Mouse (Mus musculus): ENCODE data around the gene Nploc4. TPM values are rescaled to one million over a fixed set of nuclear protein-coding genes. Genes with fewer than 3 reads are reported as not detected.

Nploc4 gene
- polyA plus RNA-seq, 1 experiment from 2014 or later = 44.7 TPM

DNA sequence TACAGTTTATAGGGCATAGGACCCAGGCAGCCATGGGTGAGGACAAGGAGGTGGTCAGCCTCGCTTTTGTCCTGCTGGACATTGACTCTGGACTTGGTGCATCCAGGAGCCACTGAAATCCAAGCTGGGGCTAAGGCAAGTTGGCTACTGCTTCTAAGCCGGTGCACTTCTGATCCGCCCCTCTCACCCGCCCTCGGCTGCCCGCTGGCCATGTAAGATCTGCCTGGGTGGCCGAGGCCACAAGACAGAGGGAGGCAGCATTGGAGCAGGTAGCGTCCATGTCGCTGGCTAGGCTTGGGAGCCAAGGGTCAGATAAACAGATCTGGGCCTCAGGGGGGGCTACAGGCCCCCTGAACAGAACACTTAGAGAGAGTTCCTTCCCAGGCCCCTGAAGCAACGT is 76.2 kb downstream of the Nploc4 start, which contains the start of gene Fscn2:
Gene Fscn2 (plus strand): TSS at position 240 of the 400 bp plus-strand sequence.
- 68% methylated on average over 10 of the region's 10 CpGs for WGBS
- Histone ChIP-seq H3K9me3 (ENCODE audit: control insufficient read depth, low read length) (no peaks in the 10 kb centered on the region), H3K27ac (ENCODE audit: low read depth, low read length) (no peak within 1 kb of the TSS), H3K4me1 (ENCODE audit: control insufficient read depth, insufficient read depth, low read length) (peaks cover 16% of the 10 kb centered on the region), H3K36me3 (ENCODE audit: control insufficient read depth, insufficient read depth, low read length) (no peaks in the 10 kb centered on the region), H3K4me2 (no peak within 1 kb of the TSS), H3K27me3 (ENCODE audit: control insufficient read depth, insufficient read depth, low read length) (no peaks in the 10 kb centered on the region), H3K4me3 (ENCODE audit: low read depth, low read length) (no peak within 1 kb of the TSS), H3K9ac (ENCODE audit: low read length) (no peak within 1 kb of the TSS)
- peak; percentile 44 for DNase-seq (ENCODE audit: low spot score, missing footprints)
- no peak for ATAC-seq (ENCODE audit: low FRiP score)

DNA sequence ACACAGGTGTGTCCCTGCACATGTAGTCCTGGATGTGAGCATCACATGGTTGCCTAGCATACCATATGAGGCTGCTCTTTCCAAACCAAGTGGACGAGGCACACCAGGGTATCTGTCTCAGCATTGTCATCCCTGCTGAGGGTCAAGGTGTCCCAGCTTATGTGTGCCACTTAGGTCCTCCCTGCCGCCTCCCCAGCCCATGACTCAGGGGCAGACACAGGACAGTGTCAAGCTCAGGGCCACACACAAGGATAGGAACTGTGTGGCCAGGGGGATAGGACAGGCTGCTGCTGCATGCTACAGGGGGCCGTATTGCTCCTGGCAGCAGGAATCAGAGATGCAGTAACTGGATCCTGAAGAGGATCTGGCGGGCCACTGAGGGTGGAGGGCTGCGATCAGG is 76.8 kb downstream of the Nploc4 start:
- WGBS = 75% methylated on average over 5 of the region's 5 CpGs
- Histone ChIP-seq H3K9ac (ENCODE audit: low read length) (no peak overlapping the region), H3K4me1 (ENCODE audit: control insufficient read depth, insufficient read depth, low read length) (peaks cover 11% of the 10 kb centered on the region), H3K36me3 (ENCODE audit: control insufficient read depth, insufficient read depth, low read length) (no peaks in the 10 kb centered on the region), H3K4me3 (ENCODE audit: low read depth, low read length) (no peak overlapping the region), H3K27ac (ENCODE audit: low read depth, low read length) (no peak overlapping the region), H3K9me3 (ENCODE audit: control insufficient read depth, low read length) (no peaks in the 10 kb centered on the region), H3K27me3 (ENCODE audit: control insufficient read depth, insufficient read depth, low read length) (no peaks in the 10 kb centered on the region), H3K4me2 (no peak overlapping the region)
- no peak for DNase-seq (ENCODE audit: low spot score, missing footprints)
- ATAC-seq (ENCODE audit: low FRiP score) = no peak

DNA sequence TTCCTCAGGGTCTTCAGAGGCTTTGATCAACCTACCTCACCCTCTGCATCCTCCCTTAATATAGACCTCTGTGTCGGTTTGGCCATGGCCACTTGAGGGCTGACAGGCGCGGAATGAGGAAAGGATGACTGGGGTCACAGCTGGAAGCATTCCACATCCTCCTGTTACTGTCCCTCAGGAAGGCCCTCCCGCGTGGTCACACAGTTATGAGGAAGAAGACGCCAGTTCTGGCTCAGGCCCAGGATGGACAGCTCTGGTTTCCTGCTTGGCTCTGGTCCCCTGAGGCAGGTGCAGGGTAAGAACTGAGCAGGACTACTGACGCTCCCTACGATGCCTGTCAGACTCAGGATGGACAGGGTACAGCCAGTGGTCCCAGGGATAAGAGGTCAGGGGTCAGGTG is 77.4 kb downstream of the Nploc4 start:
- no peak overlapping the region for H3K4me2 ChIP-seq
- H3K27ac ChIP-seq (ENCODE audit: low read depth, low read length) = no peak overlapping the region
- H3K9ac ChIP-seq (ENCODE audit: low read length) = no peak overlapping the region
- H3K4me3 ChIP-seq (ENCODE audit: low read depth, low read length) = no peak overlapping the region
- no peaks in the 10 kb centered on the region for H3K36me3 ChIP-seq (ENCODE audit: control insufficient read depth, insufficient read depth, low read length)
- 61% methylated on average over 8 of the region's 8 CpGs for WGBS
- peaks cover 11% of the 10 kb centered on the region for H3K4me1 ChIP-seq (ENCODE audit: control insufficient read depth, insufficient read depth, low read length)
- DNase-seq (ENCODE audit: low spot score, missing footprints) (peak; percentile 72), ATAC-seq (ENCODE audit: low FRiP score) (no peak)
- no peaks in the 10 kb centered on the region for H3K27me3 ChIP-seq (ENCODE audit: control insufficient read depth, insufficient read depth, low read length)
- H3K9me3 ChIP-seq (ENCODE audit: control insufficient read depth, low read length) = no peaks in the 10 kb centered on the region

DNA sequence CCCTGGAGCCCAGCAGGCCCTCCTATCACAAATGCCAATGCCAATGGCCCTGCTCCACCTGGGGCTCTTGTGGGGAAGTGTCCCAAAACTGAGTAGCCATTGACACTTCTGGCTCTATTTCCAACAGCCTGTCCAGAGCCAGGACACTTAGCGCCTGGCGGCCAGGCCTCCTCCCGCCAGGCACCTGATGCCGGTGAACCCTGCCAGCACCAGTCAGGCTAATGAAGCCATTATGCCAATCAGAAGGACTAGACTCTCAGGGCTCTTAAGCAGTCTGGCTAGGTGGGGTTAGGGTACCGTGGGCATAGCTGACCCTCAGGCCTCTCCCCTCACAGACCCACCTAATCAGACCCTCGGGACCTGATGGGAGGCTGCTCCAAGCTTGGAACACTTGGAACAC is 78.1 kb downstream of the Nploc4 start:
- peaks cover 11% of the 10 kb centered on the region for H3K4me1 ChIP-seq (ENCODE audit: control insufficient read depth, insufficient read depth, low read length)

DNA sequence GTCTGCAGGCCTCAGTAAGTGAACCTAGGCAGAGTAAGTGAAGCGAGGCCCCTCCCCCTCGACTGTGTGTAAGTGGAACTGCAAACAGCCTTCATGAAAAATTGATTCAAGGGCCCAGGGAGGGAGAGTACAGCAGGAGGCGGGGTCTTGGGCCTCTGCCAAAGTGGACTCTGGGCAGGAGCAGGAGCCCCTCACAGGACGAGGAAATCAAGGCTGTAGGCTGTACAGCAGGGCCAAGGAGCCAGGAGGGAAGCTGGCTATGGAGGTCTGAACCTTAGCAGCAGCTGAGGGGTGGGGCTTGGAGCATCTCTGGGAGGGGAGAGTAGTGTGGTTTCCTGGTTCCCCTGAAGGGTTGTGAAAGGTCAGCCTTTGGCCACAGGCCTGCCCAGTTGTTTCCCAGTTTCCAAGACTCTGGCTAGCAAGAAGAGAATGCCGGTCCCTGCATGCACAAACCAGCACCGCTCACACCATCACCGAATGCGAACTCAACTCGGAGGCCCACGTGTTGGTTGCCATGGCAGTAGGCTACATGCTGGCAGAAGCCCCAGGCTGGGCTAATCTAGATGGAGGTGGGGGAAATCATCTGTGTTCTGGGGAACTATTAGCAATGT is 79.6 kb downstream of the Nploc4 start:
- Histone ChIP-seq H3K4me1 (ENCODE audit: control insufficient read depth, insufficient read depth, low read length) (peaks cover 11% of the 10 kb centered on the region), H3K4me2 (peak overlapping the region; percentile 15; the same call in 1 of the 2 replicates), H3K4me3 (ENCODE audit: low read depth, low read length) (no peak overlapping the region), H3K9me3 (ENCODE audit: control insufficient read depth, low read length) (no peaks in the 10 kb centered on the region), H3K27me3 (ENCODE audit: control insufficient read depth, insufficient read depth, low read length) (no peaks in the 10 kb centered on the region; the same call in 1 of the 2 replicates), H3K36me3 (ENCODE audit: control insufficient read depth, insufficient read depth, low read length) (no peaks in the 10 kb centered on the region), H3K9ac (ENCODE audit: low read length) (peak overlapping the region; percentile 49), H3K27ac (ENCODE audit: low read depth, low read length) (peak overlapping the region; percentile 61)
- ATAC-seq (ENCODE audit: low FRiP score) (peak; percentile 65), DNase-seq (ENCODE audit: low spot score, missing footprints) (peak; percentile 91)
- WGBS = 25% methylated on average over 10 of the region's 10 CpGs

More for the DNA sequence above, 78.1 kb downstream of the Nploc4 start:
- ATAC-seq (ENCODE audit: low FRiP score) (no peak), DNase-seq (ENCODE audit: low spot score, missing footprints) (peak; percentile 66)
- H3K27ac ChIP-seq (ENCODE audit: low read depth, low read length) = no peak overlapping the region
- no peak overlapping the region for H3K4me2 ChIP-seq
- H3K36me3 ChIP-seq (ENCODE audit: control insufficient read depth, insufficient read depth, low read length) = no peaks in the 10 kb centered on the region
- H3K27me3 ChIP-seq (ENCODE audit: control insufficient read depth, insufficient read depth, low read length) = no peaks in the 10 kb centered on the region
- 80% methylated on average over 6 of the region's 6 CpGs for WGBS
- no peaks in the 10 kb centered on the region for H3K9me3 ChIP-seq (ENCODE audit: control insufficient read depth, low read length)
- H3K4me3 ChIP-seq (ENCODE audit: low read depth, low read length) = no peak overlapping the region
- no peak overlapping the region for H3K9ac ChIP-seq (ENCODE audit: low read length)

DNA sequence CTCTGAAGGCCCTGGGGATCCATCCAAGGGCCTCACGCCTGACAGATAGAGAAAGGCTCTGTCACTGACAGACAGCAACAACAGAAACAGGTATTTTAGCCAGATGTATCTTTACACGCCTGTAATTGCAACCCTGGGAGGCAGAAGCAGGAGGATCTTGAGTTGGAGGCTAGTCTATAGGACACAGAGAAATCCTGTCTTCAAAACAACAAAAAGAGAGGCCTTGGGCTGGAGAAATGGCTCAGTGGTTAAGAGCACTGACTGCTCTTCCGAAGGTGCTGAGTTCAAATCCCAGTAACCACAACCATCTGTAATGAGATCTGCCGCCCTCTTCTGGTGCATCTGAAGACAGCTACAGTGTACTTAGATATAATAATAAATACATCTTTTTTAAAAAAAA is 80.6 kb downstream of the Nploc4 start:
- Histone ChIP-seq H3K4me2 (no peak overlapping the region), H3K4me3 (ENCODE audit: low read depth, low read length) (no peak overlapping the region), H3K27ac (ENCODE audit: low read depth, low read length) (no peak overlapping the region), H3K4me1 (ENCODE audit: control insufficient read depth, insufficient read depth, low read length) (peaks cover 11% of the 10 kb centered on the region), H3K9me3 (ENCODE audit: control insufficient read depth, low read length) (no peaks in the 10 kb centered on the region), H3K36me3 (ENCODE audit: control insufficient read depth, insufficient read depth, low read length) (no peaks in the 10 kb centered on the region), H3K27me3 (ENCODE audit: control insufficient read depth, insufficient read depth, low read length) (no peaks in the 10 kb centered on the region; the same call in 1 of the 2 replicates), H3K9ac (ENCODE audit: low read length) (no peak overlapping the region)
- DNase-seq (ENCODE audit: low spot score, missing footprints) (peak; percentile 79), ATAC-seq (ENCODE audit: low FRiP score) (no peak)
- WGBS = 86% methylated on average over 4 of the region's 4 CpGs

DNA sequence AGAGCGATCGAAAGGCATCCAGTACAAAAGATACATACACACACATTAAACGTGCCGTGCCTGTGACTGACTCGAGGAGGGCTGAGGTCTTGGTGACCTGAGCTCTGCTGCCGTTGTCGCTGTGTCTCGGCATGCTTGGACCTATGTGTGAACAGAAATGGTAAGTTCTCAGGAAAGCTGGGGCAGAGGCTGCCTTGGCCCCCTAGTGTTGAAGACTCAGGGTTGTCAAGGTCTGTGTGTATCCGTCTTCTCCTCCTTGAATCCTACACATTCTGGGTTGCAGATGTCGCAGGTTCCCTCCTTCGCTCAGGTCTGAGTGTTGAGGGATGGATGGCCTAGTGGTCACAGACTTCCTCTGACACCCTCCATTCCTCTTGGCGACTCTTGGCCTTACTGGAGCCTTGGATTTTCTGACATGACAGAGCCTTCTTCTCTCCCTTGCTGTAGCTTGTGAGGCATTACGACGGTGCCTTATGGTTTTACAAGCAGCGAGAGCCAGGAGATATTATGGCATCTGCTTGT is 81.1 kb downstream of the Nploc4 start:
- Histone ChIP-seq H3K27ac (ENCODE audit: low read depth, low read length) (no peak overlapping the region), H3K27me3 (ENCODE audit: control insufficient read depth, insufficient read depth, low read length) (no peaks in the 10 kb centered on the region; the same call in 1 of the 2 replicates), H3K4me1 (ENCODE audit: control insufficient read depth, insufficient read depth, low read length) (peaks cover 11% of the 10 kb centered on the region), H3K36me3 (ENCODE audit: control insufficient read depth, insufficient read depth, low read length) (no peaks in the 10 kb centered on the region), H3K9ac (ENCODE audit: low read length) (no peak overlapping the region), H3K4me3 (ENCODE audit: low read depth, low read length) (no peak overlapping the region), H3K4me2 (no peak overlapping the region), H3K9me3 (ENCODE audit: control insufficient read depth, low read length) (no peaks in the 10 kb centered on the region)
- 88% methylated on average over 15 of the region's 15 CpGs for WGBS
- ATAC-seq (ENCODE audit: low FRiP score) = no peak
- no peak for DNase-seq (ENCODE audit: low spot score, missing footprints)

DNA sequence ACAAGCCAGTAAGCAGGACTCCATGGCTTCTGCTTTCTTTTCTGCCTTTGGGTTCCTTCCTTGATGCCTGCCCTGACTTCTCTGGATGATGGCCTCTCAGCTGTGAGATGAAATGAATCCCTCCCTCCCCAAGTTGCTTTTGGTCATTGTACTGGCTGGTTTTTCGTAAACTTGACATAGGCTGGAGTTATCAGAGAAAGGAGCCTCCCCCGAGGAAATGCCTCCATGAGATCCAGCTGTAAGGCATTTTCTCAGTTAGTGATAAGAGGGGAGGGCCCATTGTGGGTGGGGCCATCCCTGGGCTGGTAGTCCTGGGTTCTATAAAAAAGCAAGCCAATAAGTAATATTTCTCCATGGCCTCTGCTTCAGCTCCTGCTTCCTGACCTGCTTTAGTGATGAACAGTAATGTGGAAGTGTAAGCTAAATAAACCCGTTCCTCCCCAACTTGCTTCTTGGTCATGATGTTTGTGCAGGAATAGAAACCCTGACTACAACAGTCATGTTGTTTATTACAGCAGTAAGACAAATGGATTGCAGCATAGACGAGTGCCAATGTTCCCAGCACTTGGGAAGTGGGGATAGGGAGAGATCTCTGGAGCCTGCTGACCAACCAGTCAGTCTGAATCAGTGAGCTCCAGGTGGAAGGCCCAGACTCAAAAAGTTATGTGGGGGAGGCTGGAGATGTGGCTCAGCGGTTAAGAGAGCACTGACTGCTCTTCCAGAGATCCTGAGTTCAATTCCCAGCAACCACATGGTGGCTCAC is 82.0 kb downstream of the Nploc4 start:
- WGBS = 81% methylated on average over 5 of the region's 5 CpGs
- peaks cover 20% of the 10 kb centered on the region for H3K4me1 ChIP-seq (ENCODE audit: control insufficient read depth, insufficient read depth, low read length)
- no peak overlapping the region for H3K4me2 ChIP-seq
- H3K36me3 ChIP-seq (ENCODE audit: control insufficient read depth, insufficient read depth, low read length) = no peaks in the 10 kb centered on the region
- no peak overlapping the region for H3K27ac ChIP-seq (ENCODE audit: low read depth, low read length)
- H3K9ac ChIP-seq (ENCODE audit: low read length) = no peak overlapping the region
- DNase-seq (ENCODE audit: low spot score, missing footprints) (peak; percentile 23), ATAC-seq (ENCODE audit: low FRiP score) (no peak)
- H3K27me3 ChIP-seq (ENCODE audit: control insufficient read depth, insufficient read depth, low read length) = no peaks in the 10 kb centered on the region; the same call in 1 of the 2 replicates
- no peak overlapping the region for H3K4me3 ChIP-seq (ENCODE audit: low read depth, low read length)
- no peaks in the 10 kb centered on the region for H3K9me3 ChIP-seq (ENCODE audit: control insufficient read depth, low read length)

All from midbrain, embryonic 11.5 days (tissue).